Mouse (Mus musculus): Measurements from ENCODE around the gene Ddx49. TPM values are rescaled to one million over a fixed set of nuclear protein-coding genes. Genes with fewer than 3 reads are reported as not detected.

Ddx49 gene
- total and polyA plus RNA-seq, 3 experiments, result 64.9 to 98.4 (median 77.3) TPM

DNA sequence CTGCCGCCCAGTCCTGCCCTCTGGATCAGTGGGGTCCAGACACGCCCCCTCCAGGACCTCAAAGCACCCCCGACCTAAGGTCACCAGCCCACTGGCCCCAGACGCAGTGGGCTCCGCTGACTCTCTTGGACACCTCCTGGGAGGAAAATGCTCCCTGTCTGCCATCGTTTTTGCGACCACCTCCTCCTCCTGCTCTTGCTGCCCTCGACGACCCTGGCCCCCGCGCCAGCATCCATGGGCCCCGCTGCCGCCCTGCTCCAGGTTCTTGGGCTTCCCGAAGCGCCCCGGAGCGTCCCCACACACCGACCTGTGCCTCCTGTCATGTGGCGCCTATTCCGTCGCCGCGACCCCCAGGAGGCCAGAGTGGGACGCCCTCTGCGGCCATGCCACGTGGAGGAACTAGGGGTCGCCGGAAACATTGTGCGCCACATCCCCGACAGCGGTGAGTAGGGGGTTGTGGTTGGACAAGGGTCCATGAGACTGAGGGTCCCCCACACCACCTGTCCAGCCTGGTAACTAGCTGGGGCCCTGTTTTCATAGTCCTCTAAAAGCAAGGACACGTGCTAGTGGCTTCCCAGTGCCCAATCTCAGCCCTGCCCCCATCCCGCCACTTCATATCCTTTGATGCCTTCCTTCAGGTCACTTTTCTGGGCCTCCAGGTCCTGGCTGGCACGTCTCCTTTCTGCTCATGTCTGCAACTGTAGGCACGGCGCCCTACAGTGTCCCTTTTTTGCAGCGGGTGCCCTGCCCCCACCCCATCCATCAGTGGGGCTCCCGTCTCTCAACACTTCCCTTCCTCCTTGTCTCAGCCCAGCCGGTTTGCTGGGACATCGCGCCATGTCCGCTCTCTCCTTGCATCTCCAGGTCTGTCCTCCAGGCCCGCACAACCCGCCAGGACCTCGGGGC, 27.8 kb upstream of the Ddx49 start:
- Histone ChIP-seq H3K79me2 (replicated peaks; ENCODE audit: control insufficient read depth, extremely low read depth, insufficient read depth, poor library complexity, severe bottlenecking) (no peaks in the 10 kb centered on the region), H3K4me2 (ENCODE audit: insufficient read depth, low read depth, poor library complexity, severe bottlenecking) (no peak overlapping the region), H3K27me3 (replicated peaks) (peaks cover under 1% of the 10 kb centered on the region), H3K9ac (ENCODE audit: insufficient read depth, low read depth) (no peak overlapping the region), H3K9me3 (replicated peaks; ENCODE audit: low read length) (peaks cover 20% of the 10 kb centered on the region), H3K4me1 (ENCODE audit: control insufficient read depth in 1 of 2, insufficient read depth in 2 of 2) (no peaks in the 10 kb centered on the region), H3K27ac (ENCODE audit: insufficient read depth, low read depth) (no peak overlapping the region), H3K36me3 (replicated peaks in 1 of 2; ENCODE audit: control insufficient read depth in 1 of 2, insufficient read depth in 1 of 2, low read length in 1 of 2) (peaks cover 46 to 56% of the 10 kb centered on the region in 2 experiments), H3K4me3 (replicated peaks in 1 of 3; ENCODE audit: low read depth in 2 of 3, low read length in 2 of 3, poor library complexity in 1 of 3) (no peak overlapping the region)
- in situ Hi-C loops (cut with MboI; ENCODE audit: low pct_ligation_motif_present, low pct_unique_long_range_greater_than_20kb, low sequenced_read_pairs), result no loop called here
- DNase-seq (ENCODE audit: extremely low read depth), result no peak
- peak; percentile 66; the same call in 1 of the 2 replicates for TF ChIP-seq POLR2AphosphoS2 (IDR thresholded peaks at IDR 0.05; ENCODE audit: low read depth, low read length)
- no peak for TF ChIP-seq MEF2A (IDR thresholded peaks at IDR 0.05; ENCODE audit: borderline replicate concordance, low read depth, low read length)
- dilution Hi-C loops (cut with MboI; ENCODE audit: extremely low pct_ligation_motif_present, extremely low pct_unique_long_range_greater_than_20kb, low sequenced_read_pairs), result no loop called here

DNA sequence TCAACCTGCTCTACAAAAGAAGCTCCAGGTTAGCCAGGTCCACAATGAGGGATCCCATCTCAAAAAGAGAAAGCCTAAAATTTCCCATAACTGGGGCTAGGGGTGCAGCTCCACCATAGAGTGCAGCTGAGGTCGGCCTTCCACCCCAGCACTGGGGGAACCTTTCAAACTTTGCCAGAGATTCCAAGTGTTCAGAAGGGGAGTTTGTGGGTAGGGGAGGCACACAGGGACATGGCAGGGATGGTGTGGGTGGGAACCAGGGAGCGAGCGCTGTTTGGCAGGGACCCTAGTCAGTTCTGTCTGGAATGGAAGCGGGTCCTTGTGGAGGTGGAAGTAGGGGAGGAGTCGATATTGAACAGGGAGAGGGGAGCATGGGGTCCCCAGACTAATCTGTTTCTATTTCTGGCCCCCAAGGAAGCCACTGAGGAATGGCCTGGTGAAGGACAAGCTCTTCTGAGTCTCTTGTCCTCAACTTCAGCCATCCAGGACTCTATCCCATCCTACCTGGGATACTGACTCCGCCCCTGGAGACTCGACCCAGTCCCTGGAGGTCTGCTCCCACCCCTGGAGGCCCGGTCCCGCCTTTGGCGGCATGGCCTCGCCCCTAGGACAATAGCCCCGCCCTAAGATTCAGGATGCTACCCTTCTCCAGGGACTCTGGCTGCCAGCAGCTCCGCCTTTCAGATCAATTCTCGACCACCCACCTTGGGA, 27.0 kb upstream of the Ddx49 start, which contains the start of gene Gdf1:
TSS of gene Gdf1 (plus strand) at position 694 of the 711 bp plus-strand sequence.
- DNase-seq (ENCODE audit: extremely low read depth), result no peak
- in situ Hi-C loops (cut with MboI; ENCODE audit: low pct_ligation_motif_present, low pct_unique_long_range_greater_than_20kb, low sequenced_read_pairs), result no loop called here

DNA sequence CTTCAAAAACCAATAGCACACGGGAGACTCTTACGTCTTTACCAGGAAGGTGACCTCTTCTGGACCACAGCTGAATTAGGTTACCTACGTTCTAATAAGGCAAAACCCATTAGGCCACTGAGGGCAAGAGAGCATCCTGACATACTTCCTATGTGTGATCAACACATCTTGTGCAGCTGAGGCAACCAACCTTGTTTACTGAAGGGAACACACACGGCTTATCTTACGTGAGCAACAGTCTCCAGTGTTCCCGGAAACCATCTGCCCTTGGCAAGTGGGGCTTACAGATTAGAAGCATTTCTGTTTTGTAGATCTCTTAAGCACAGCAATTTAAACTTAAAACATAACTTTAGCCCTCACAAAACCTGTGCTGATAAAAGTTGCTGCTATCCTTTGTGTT, 25.2 kb upstream of the Ddx49 start:
- H3K79me2 ChIP-seq (replicated peaks; ENCODE audit: control insufficient read depth, extremely low read depth, insufficient read depth, poor library complexity, severe bottlenecking), result no peaks in the 10 kb centered on the region
- H3K4me3 ChIP-seq (replicated peaks in 1 of 3; ENCODE audit: low read depth in 2 of 3, low read length in 2 of 3, poor library complexity in 1 of 3), result no peak overlapping the region
- in situ Hi-C loops (cut with MboI; ENCODE audit: low pct_ligation_motif_present, low pct_unique_long_range_greater_than_20kb, low sequenced_read_pairs) (no loop called here), dilution Hi-C loops (cut with MboI; ENCODE audit: extremely low pct_ligation_motif_present, extremely low pct_unique_long_range_greater_than_20kb, low sequenced_read_pairs) (no loop called here)
- H3K9ac ChIP-seq (ENCODE audit: insufficient read depth, low read depth), result no peak overlapping the region
- no peak for DNase-seq (ENCODE audit: extremely low read depth)
- peaks cover 3 to 9% of the 10 kb centered on the region in 2 experiments for H3K4me1 ChIP-seq (ENCODE audit: control insufficient read depth in 1 of 2, insufficient read depth in 2 of 2)
- peaks cover 20 to 30% of the 10 kb centered on the region in 2 experiments for H3K36me3 ChIP-seq (replicated peaks in 1 of 2; ENCODE audit: control insufficient read depth in 1 of 2, insufficient read depth in 1 of 2, low read length in 1 of 2)
- H3K27me3 ChIP-seq (replicated peaks), result peaks cover 3% of the 10 kb centered on the region
- H3K9me3 ChIP-seq (replicated peaks; ENCODE audit: low read length), result peaks cover 16% of the 10 kb centered on the region
- no peak overlapping the region for H3K27ac ChIP-seq (ENCODE audit: insufficient read depth, low read depth)
- no peak overlapping the region for H3K4me2 ChIP-seq (ENCODE audit: insufficient read depth, low read depth, poor library complexity, severe bottlenecking)
- TF ChIP-seq E2F4 (IDR thresholded peaks at IDR 0.05; ENCODE audit: insufficient replicate concordance, low read depth, low read length), result no peak
- TF ChIP-seq ZNF384 (IDR thresholded peaks at IDR 0.05; ENCODE audit: low read depth, low read length), result no peak
- TF ChIP-seq POLR2A (IDR thresholded peaks at IDR 0.05; ENCODE audit: low read depth, low read length), result no peak
- TF ChIP-seq JUND (conservative IDR thresholded peaks at IDR 0.05; ENCODE audit: low read depth, low read length), result no peak
- TF ChIP-seq MXI1 (IDR thresholded peaks at IDR 0.05; ENCODE audit: low read depth, low read length), result no peak
- no peak for TF ChIP-seq BHLHE40 (IDR thresholded peaks at IDR 0.05; ENCODE audit: low read depth, low read length)
- no peak for TF ChIP-seq UBTF (IDR thresholded peaks at IDR 0.05; ENCODE audit: low read depth, low read length)
- TF ChIP-seq JUN (IDR thresholded peaks at IDR 0.05; ENCODE audit: insufficient read depth, low read depth, low read length), result no peak
- no peak for TF ChIP-seq HCFC1 (IDR thresholded peaks at IDR 0.05; ENCODE audit: low read depth, low read length)
- no peak for TF ChIP-seq ZC3H11A (IDR thresholded peaks at IDR 0.05; ENCODE audit: low read depth, low read length)
- no peak for TF ChIP-seq GABPA (IDR thresholded peaks at IDR 0.05; ENCODE audit: insufficient replicate concordance, low read depth, low read length)
- TF ChIP-seq EP300 (IDR thresholded peaks at IDR 0.05; ENCODE audit: low read length), result no peak
- no peak for TF ChIP-seq NRF1 (IDR thresholded peaks at IDR 0.05; ENCODE audit: low read depth, low read length)
- TF ChIP-seq ZMIZ1 (IDR thresholded peaks at IDR 0.05; ENCODE audit: low read depth, low read length), result no peak
- TF ChIP-seq PAX5 (IDR thresholded peaks at IDR 0.05; ENCODE audit: low read length), result no peak
- no peak for TF ChIP-seq NELFE (IDR thresholded peaks at IDR 0.05; ENCODE audit: low read depth, low read length)
- no peak for TF ChIP-seq RCOR1 (conservative IDR thresholded peaks at IDR 0.05; ENCODE audit: low read depth, low read length)
- no peak for TF ChIP-seq ETS1 (conservative IDR thresholded peaks at IDR 0.05; ENCODE audit: low read depth, low read length)

More for the DNA sequence above, 27.0 kb upstream of the Ddx49 start, which contains the start of gene Gdf1:
- no peak within 1 kb of the TSS for H3K27ac ChIP-seq (ENCODE audit: insufficient read depth, low read depth)
- no peaks in the 10 kb centered on the region for H3K4me1 ChIP-seq (ENCODE audit: control insufficient read depth in 1 of 2, insufficient read depth in 2 of 2)
- H3K9ac ChIP-seq (ENCODE audit: insufficient read depth, low read depth), result no peak within 1 kb of the TSS
- no peak within 1 kb of the TSS for H3K4me2 ChIP-seq (ENCODE audit: insufficient read depth, low read depth, poor library complexity, severe bottlenecking)
- H3K27me3 ChIP-seq (replicated peaks), result peaks cover 3% of the 10 kb centered on the region
- peaks cover 20% of the 10 kb centered on the region for H3K9me3 ChIP-seq (replicated peaks; ENCODE audit: low read length)
- no peak within 1 kb of the TSS for H3K4me3 ChIP-seq (replicated peaks in 1 of 3; ENCODE audit: low read depth in 2 of 3, low read length in 2 of 3, poor library complexity in 1 of 3)
- H3K79me2 ChIP-seq (replicated peaks; ENCODE audit: control insufficient read depth, extremely low read depth, insufficient read depth, poor library complexity, severe bottlenecking), result no peaks in the 10 kb centered on the region
- dilution Hi-C loops (cut with MboI; ENCODE audit: extremely low pct_ligation_motif_present, extremely low pct_unique_long_range_greater_than_20kb, low sequenced_read_pairs), result no loop called here
- peaks cover 38 to 48% of the 10 kb centered on the region in 2 experiments for H3K36me3 ChIP-seq (replicated peaks in 1 of 2; ENCODE audit: control insufficient read depth in 1 of 2, insufficient read depth in 1 of 2, low read length in 1 of 2)
- no peak for TF ChIP-seq CHD2 (IDR thresholded peaks at IDR 0.05; ENCODE audit: low read length)
- no peak for TF ChIP-seq SIN3A (IDR thresholded peaks at IDR 0.05; ENCODE audit: low read length)
- TF ChIP-seq PAX5 (IDR thresholded peaks at IDR 0.05; ENCODE audit: low read length), result no peak
- no peak for TF ChIP-seq NRF1 (IDR thresholded peaks at IDR 0.05; ENCODE audit: low read depth, low read length)
- no peak for TF ChIP-seq JUND (conservative IDR thresholded peaks at IDR 0.05; ENCODE audit: low read depth, low read length)
- no peak for TF ChIP-seq ETS1 (conservative IDR thresholded peaks at IDR 0.05; ENCODE audit: low read depth, low read length)
- no peak for TF ChIP-seq MAFK (IDR thresholded peaks at IDR 0.05; ENCODE audit: insufficient replicate concordance, low read length)
- TF ChIP-seq POLR2A (IDR thresholded peaks at IDR 0.05; ENCODE audit: low read depth, low read length), result no peak
